Mouse (Mus musculus) MEL (cell line): ENCODE measurements around the gene Dlx6. TPM values are rescaled to one million over a fixed set of nuclear protein-coding genes. Genes with fewer than 3 reads are reported as not detected.

Source experiments
- DNase-seq: peaks from one replicate; pipeline ENCODE4 v3.0.0; 2011; ENCODE audit warnings: low read depth, low spot score
- H3K27ac ChIP-seq: 2 replicates; pipeline ENCODE4 v1.5.1; 2012; ENCODE audit warnings: low read depth, mild to moderate bottlenecking, control low read depth, low read length, moderate library complexity; ENCODE audit not compliant: control insufficient read depth
- H3K27me3 ChIP-seq, 2 experiments: fragments of 150-350 bp in 1 of 2; sonication (generic) in 1 of 2; 2 replicates each; pipeline ENCODE4 v1.6.1; 2012; ENCODE audit warnings: low read length in 2 of 2, mild to moderate bottlenecking in 2 of 2, improper control_type of control experiment in 1 of 2, moderate library complexity in 1 of 2; ENCODE audit not compliant: insufficient read depth in 2 of 2, control insufficient read depth in 1 of 2
- H3K36me3 ChIP-seq, 2 experiments: 2 replicates each; pipeline ENCODE4 v1.6.1; 2012 to 2014; ENCODE audit warnings: low read length in 2 of 2, improper control_type of control experiment in 1 of 2, inconsistent platforms in 1 of 2, mild to moderate bottlenecking in 1 of 2; ENCODE audit not compliant: insufficient read depth in 2 of 2, control insufficient read depth in 1 of 2
- H3K4me1 ChIP-seq, 2 experiments: fragments of 150-350 bp in 1 of 2; sonication (generic) in 1 of 2; 2 replicates each; pipeline ENCODE4 v1.6.1; 2012; ENCODE audit warnings: low read length in 2 of 2, improper control_type of control experiment in 1 of 2, mild to moderate bottlenecking in 1 of 2; ENCODE audit not compliant: insufficient read depth in 2 of 2, control insufficient read depth in 1 of 2
- H3K4me3 ChIP-seq, 2 experiments: fragments of 150-350 bp in 1 of 2; sonication (generic) in 1 of 2; 2 replicates each; pipeline ENCODE4 v1.5.1; 2012; ENCODE audit warnings: low read depth in 2 of 2, low read length in 2 of 2, mild to moderate bottlenecking in 2 of 2, moderate library complexity in 2 of 2, control low read depth in 1 of 2, improper control_type of control experiment in 1 of 2; ENCODE audit not compliant: control insufficient read depth in 1 of 2, insufficient read depth in 1 of 2
- H3K79me2 ChIP-seq: 2 replicates; pipeline ENCODE4 v1.6.1; 2012; ENCODE audit warnings: mild to moderate bottlenecking, low read length, moderate library complexity; ENCODE audit not compliant: control insufficient read depth, poor library complexity, insufficient read depth
- H3K9ac ChIP-seq: 2 replicates; pipeline ENCODE4 v1.6.1; 2012; ENCODE audit warnings: low read depth, mild to moderate bottlenecking, control low read depth, low read length, moderate library complexity; ENCODE audit not compliant: control insufficient read depth, poor library complexity, severe bottlenecking
- H3K9me3 ChIP-seq: fragments of 150-350 bp; sonication (generic); replicated peaks from 2 replicates; pipeline ENCODE4 v1.6.1; 2012; ENCODE audit warnings: mild to moderate bottlenecking, low read length, improper control_type of control experiment, moderate library complexity; ENCODE audit not compliant: insufficient read depth
- CTCF ChIP-seq, 3 experiments: IDR thresholded peaks in 2 of 3; conservative IDR thresholded peaks in 1 of 3; 2 replicates each; pipeline ENCODE4 v1.5.1; 2011 to 2012; ENCODE audit warnings: low read length in 3 of 3, low read depth in 2 of 3, mild to moderate bottlenecking in 2 of 3, improper control_type of control experiment in 1 of 3, inconsistent platforms in 1 of 3, mixed read lengths in 1 of 3, moderate library complexity in 1 of 3; ENCODE audit not compliant: control insufficient read depth in 1 of 3, insufficient read depth in 1 of 3, poor library complexity in 1 of 3, severe bottlenecking in 1 of 3
- E2F4 ChIP-seq: IDR thresholded peaks from 2 replicates; pipeline ENCODE4 v1.6.1; 2011; ENCODE audit warnings: low read depth, low read length, improper control_type of control experiment, borderline replicate concordance
- GABPA ChIP-seq: IDR thresholded peaks from 2 replicates; pipeline ENCODE4 v1.6.1; 2012; ENCODE audit warnings: low read depth, mild to moderate bottlenecking, inconsistent platforms, low read length, improper control_type of control experiment, moderate library complexity
- GATA1 ChIP-seq: IDR thresholded peaks from 2 replicates; pipeline ENCODE4 v1.6.1; 2011; ENCODE audit warnings: low read depth, low read length, improper control_type of control experiment
- HCFC1 ChIP-seq: IDR thresholded peaks from 2 replicates; pipeline ENCODE4 v1.6.1; 2012; ENCODE audit warnings: low read depth, mild to moderate bottlenecking, inconsistent platforms, low read length, improper control_type of control experiment, moderate library complexity
- JUND ChIP-seq: IDR thresholded peaks from 2 replicates; pipeline ENCODE4 v1.6.1; 2011; ENCODE audit warnings: low read depth, mild to moderate bottlenecking, improper control_type of control experiment, low read length
- MAX ChIP-seq: IDR thresholded peaks from 2 replicates; pipeline ENCODE4 v1.6.1; 2011; ENCODE audit warnings: low read length, improper control_type of control experiment
- MEF2A ChIP-seq: IDR thresholded peaks from 2 replicates; pipeline ENCODE4 v1.6.1; 2014; ENCODE audit warnings: low read depth, mild to moderate bottlenecking, inconsistent platforms, low read length, improper control_type of control experiment; ENCODE audit not compliant: poor library complexity, insufficient replicate concordance, severe bottlenecking; ENCODE audit errors: extremely low read depth
- MYB ChIP-seq: IDR thresholded peaks from 2 replicates; pipeline ENCODE4 v1.6.1; 2011; ENCODE audit warnings: mild to moderate bottlenecking, low read depth, low read length, improper control_type of control experiment
- MYC ChIP-seq: IDR thresholded peaks from 2 replicates; pipeline ENCODE4 v1.6.1; 2011; ENCODE audit warnings: low read depth, mild to moderate bottlenecking, low read length, improper control_type of control experiment, moderate library complexity
- POLR2A ChIP-seq, 2 experiments: IDR thresholded peaks; 2 replicates each; pipeline ENCODE4 v1.6.1; 2011 to 2012; ENCODE audit warnings: low read length in 2 of 2, mild to moderate bottlenecking in 2 of 2, control low read depth in 1 of 2, improper control_type of control experiment in 1 of 2, low read depth in 1 of 2, moderate library complexity in 1 of 2; ENCODE audit not compliant: control insufficient read depth in 1 of 2, insufficient read depth in 1 of 2, poor library complexity in 1 of 2
- POLR2AphosphoS2 ChIP-seq: IDR thresholded peaks from 2 replicates; pipeline ENCODE4 v1.6.1; 2011; ENCODE audit warnings: low read length, improper control_type of control experiment
- RAD21 ChIP-seq: IDR thresholded peaks from 2 replicates; pipeline ENCODE4 v1.6.1; 2011; ENCODE audit warnings: mild to moderate bottlenecking, low read depth, low read length, improper control_type of control experiment
- RCOR1 ChIP-seq: IDR thresholded peaks from 2 replicates; pipeline ENCODE4 v1.6.1; 2012; ENCODE audit warnings: low read depth, mild to moderate bottlenecking, inconsistent platforms, low read length, improper control_type of control experiment
- SIN3A ChIP-seq: IDR thresholded peaks from 2 replicates; pipeline ENCODE4 v1.6.1; 2012; ENCODE audit warnings: low read length, improper control_type of control experiment, inconsistent platforms
- SMC3 ChIP-seq: IDR thresholded peaks from 2 replicates; pipeline ENCODE4 v1.6.1; 2011; ENCODE audit warnings: low read depth, low read length, improper control_type of control experiment
- TCF12 ChIP-seq: IDR thresholded peaks from 2 replicates; pipeline ENCODE4 v1.6.1; 2014; ENCODE audit warnings: low read depth, mild to moderate bottlenecking, inconsistent platforms, low read length, improper control_type of control experiment, moderate library complexity
- USF2 ChIP-seq, 2 experiments: IDR thresholded peaks; 2 replicates each; pipeline ENCODE4 v1.6.1; 2011 to 2012; ENCODE audit warnings: improper control_type of control experiment in 2 of 2, low read length in 2 of 2, borderline replicate concordance in 1 of 2, inconsistent platforms in 1 of 2, low read depth in 1 of 2, mild to moderate bottlenecking in 1 of 2; ENCODE audit not compliant: insufficient read depth in 1 of 2
- ZC3H11A ChIP-seq: IDR thresholded peaks from 2 replicates; pipeline ENCODE4 v1.6.1; 2012; ENCODE audit warnings: low read depth, mild to moderate bottlenecking, inconsistent platforms, low read length, improper control_type of control experiment
- ZKSCAN1 ChIP-seq: IDR thresholded peaks from 2 replicates; pipeline ENCODE4 v1.6.1; 2012; ENCODE audit warnings: low read depth, mild to moderate bottlenecking, inconsistent platforms, low read length, improper control_type of control experiment, moderate library complexity
- polyA plus RNA-seq, 2 experiments: library from polyadenylated mRNA; stranded (reverse) in 1 of 2; unstranded in 1 of 2; fragments of >175 nt in 1 of 2; fragments of >200 nt in 1 of 2; gene quantifications; 2 replicates each; pipeline versions ENCODE4 v1.2.1 to v1.2.4; 2012; ENCODE audit warnings: low replicate concordance in 2 of 2, low read depth in 1 of 2; ENCODE audit not compliant: insufficient read length in 2 of 2, insufficient read depth in 1 of 2, missing spikeins in 1 of 2
- total RNA-seq: library from RNA; depleted of rRNA; stranded (reverse); fragments of 300-350 nt; gene quantifications from 2 replicates; pipeline ENCODE4 v1.2.3, GENCODE M21; 2012

Gene Dlx6
- total and polyA plus RNA-seq, 3 experiments, result not detected

- Histone ChIP-seq H3K9me3 (no peaks in the 10 kb centered on the region), H3K79me2 (no peaks in the 10 kb centered on the region), H3K4me3 (no peak overlapping the region), H3K4me1 (peaks cover 0 to 5% of the 10 kb centered on the region in 2 experiments; a peak in 2 of 4 replicates), H3K9ac (no peak overlapping the region), H3K27ac (no peak overlapping the region), H3K36me3 (no peaks in the 10 kb centered on the region), H3K27me3 (no peaks in the 10 kb centered on the region; a peak in 1 of 4 replicates)
- TF ChIP-seq ZC3H11A (peak; percentile 31), HCFC1 (no peak), CTCF (IDR thresholded peaks at IDR 0.05 in 2 of 3, conservative IDR thresholded peaks at IDR 0.05 in 1 of 3; ENCODE audit: control insufficient read depth in 1 of 3, insufficient read depth in 1 of 3, low read depth in 2 of 3, low read length in 3 of 3, poor library complexity in 1 of 3, severe bottlenecking in 1 of 3) (peak; percentile 38 to 67 (median 57); a peak in 5 of 6 replicates), SMC3 (peak; percentile 66), SIN3A (no peak), RAD21 (peak; percentile 61)
- peak; percentile 67 for DNase-seq
Observed at GRCm38 (mm10) chr6:6914849-6915525, 51.9 kb downstream of the Dlx6 start.

- H3K9ac ChIP-seq, result no peak overlapping the region
- peak; percentile 71 for DNase-seq
- H3K27me3 ChIP-seq, result no peaks in the 10 kb centered on the region; a peak in 1 of 4 replicates
- no peak for TF ChIP-seq POLR2A (IDR thresholded peaks at IDR 0.05; ENCODE audit: control insufficient read depth in 1 of 2, insufficient read depth in 1 of 2, low read depth in 1 of 2, low read length in 2 of 2, poor library complexity in 1 of 2)
- no peak for TF ChIP-seq CTCF (IDR thresholded peaks at IDR 0.05 in 2 of 3, conservative IDR thresholded peaks at IDR 0.05 in 1 of 3; ENCODE audit: control insufficient read depth in 1 of 3, insufficient read depth in 1 of 3, low read depth in 2 of 3, low read length in 3 of 3, poor library complexity in 1 of 3, severe bottlenecking in 1 of 3)
- TF ChIP-seq RAD21, result no peak
- no peak for TF ChIP-seq RCOR1
- TF ChIP-seq SMC3, result no peak
- TF ChIP-seq USF2 (IDR thresholded peaks at IDR 0.05; ENCODE audit: borderline replicate concordance in 1 of 2, insufficient read depth in 1 of 2, low read depth in 1 of 2, low read length in 2 of 2), result no peak
- no peak for TF ChIP-seq ZKSCAN1
- TF ChIP-seq SIN3A, result no peak
- TF ChIP-seq HCFC1, result no peak
- TF ChIP-seq JUND, result no peak
- TF ChIP-seq MEF2A, result no peak
- no peak for TF ChIP-seq TCF12
- TF ChIP-seq GATA1, result no peak
- TF ChIP-seq MYB, result no peak
- TF ChIP-seq POLR2AphosphoS2, result no peak
- TF ChIP-seq MYC, result no peak
- no peak for TF ChIP-seq GABPA
- TF ChIP-seq E2F4, result no peak
- no peak for TF ChIP-seq MAX
- no peak overlapping the region for H3K4me3 ChIP-seq
- no peak overlapping the region for H3K27ac ChIP-seq
- H3K9me3 ChIP-seq, result no peaks in the 10 kb centered on the region
- no peaks in the 10 kb centered on the region for H3K36me3 ChIP-seq
- no peaks in the 10 kb centered on the region for H3K79me2 ChIP-seq
- H3K4me1 ChIP-seq, result peaks cover 0 to 5% of the 10 kb centered on the region in 2 experiments; a peak in 2 of 4 replicates
Observed at GRCm38 (mm10) chr6:6915526-6915915, 52.4 kb downstream of the Dlx6 start.
